Mouse (Mus musculus): ENCODE results near the gene Olfr12. TPM values are rescaled to one million over a fixed set of nuclear protein-coding genes. Genes with fewer than 3 reads are reported as not detected.

Olfr12 gene
- polyA plus RNA-seq, 1 experiment from 2014 or later = not detected

GRCm38 (mm10) chr1:92654676-92655075, 37.1 kb downstream of the Olfr12 start:
- Histone ChIP-seq H3K4me2 (ENCODE audit: low read length) (no peak overlapping the region), H3K27me3 (replicated peaks; ENCODE audit: control insufficient read depth, insufficient read depth, low read length) (no peaks in the 10 kb centered on the region), H3K36me3 (ENCODE audit: control insufficient read depth, insufficient read depth, low read length) (no peaks in the 10 kb centered on the region), H3K9me3 (ENCODE audit: control insufficient read depth, low read length) (no peaks in the 10 kb centered on the region), H3K27ac (ENCODE audit: low read depth) (no peak overlapping the region), H3K4me3 (ENCODE audit: low read depth, low read length) (no peak overlapping the region), H3K9ac (ENCODE audit: low read length) (no peak overlapping the region), H3K4me1 (replicated peaks; ENCODE audit: control insufficient read depth, insufficient read depth, low read length) (no peaks in the 10 kb centered on the region)
- ATAC-seq (replicated peaks; ENCODE audit: low FRiP score, low TSS enrichment, low read depth) (no peak), DNase-seq (ENCODE audit: low spot score) (no peak)
- WGBS = 63% methylated on average over 2 of the region's 2 CpGs

- Histone ChIP-seq H3K9me3 (ENCODE audit: control insufficient read depth, low read length) (no peaks in the 10 kb centered on the region), H3K27ac (ENCODE audit: low read depth) (no peak overlapping the region), H3K4me2 (ENCODE audit: low read length) (no peak overlapping the region), H3K4me1 (replicated peaks; ENCODE audit: control insufficient read depth, insufficient read depth, low read length) (no peaks in the 10 kb centered on the region), H3K9ac (ENCODE audit: low read length) (no peak overlapping the region), H3K4me3 (ENCODE audit: low read depth, low read length) (no peak overlapping the region), H3K36me3 (ENCODE audit: control insufficient read depth, insufficient read depth, low read length) (no peaks in the 10 kb centered on the region), H3K27me3 (replicated peaks; ENCODE audit: control insufficient read depth, insufficient read depth, low read length) (no peaks in the 10 kb centered on the region)
- DNase-seq (ENCODE audit: low spot score) = no peak
- WGBS = 69% methylated on average over 11 of the region's 11 CpGs
- no peak for ATAC-seq (replicated peaks; ENCODE audit: low FRiP score, low TSS enrichment, low read depth)
Measured at GRCm38 (mm10) chr1:92657025-92657820, 39.6 kb downstream of the Olfr12 start.

GRCm38 (mm10) chr1:92659392-92659791, 41.8 kb downstream of the Olfr12 start:
- H3K4me3 ChIP-seq (ENCODE audit: low read depth, low read length) = no peak overlapping the region
- ATAC-seq (replicated peaks; ENCODE audit: low FRiP score, low TSS enrichment, low read depth) (no peak), DNase-seq (ENCODE audit: low spot score) (no peak)
- no peaks in the 10 kb centered on the region for H3K9me3 ChIP-seq (ENCODE audit: control insufficient read depth, low read length)
- H3K4me2 ChIP-seq (ENCODE audit: low read length) = no peak overlapping the region
- WGBS = 60% methylated on average over 5 of the region's 5 CpGs
- H3K27me3 ChIP-seq (replicated peaks; ENCODE audit: control insufficient read depth, insufficient read depth, low read length) = no peaks in the 10 kb centered on the region
- no peaks in the 10 kb centered on the region for H3K36me3 ChIP-seq (ENCODE audit: control insufficient read depth, insufficient read depth, low read length)
- no peaks in the 10 kb centered on the region for H3K4me1 ChIP-seq (replicated peaks; ENCODE audit: control insufficient read depth, insufficient read depth, low read length)
- no peak overlapping the region for H3K27ac ChIP-seq (ENCODE audit: low read depth)
- no peak overlapping the region for H3K9ac ChIP-seq (ENCODE audit: low read length)

- no peaks in the 10 kb centered on the region for H3K27me3 ChIP-seq (replicated peaks; ENCODE audit: control insufficient read depth, insufficient read depth, low read length)
- 72% methylated on average over 6 of the region's 6 CpGs for WGBS
- no peak overlapping the region for H3K9ac ChIP-seq (ENCODE audit: low read length)
- H3K27ac ChIP-seq (ENCODE audit: low read depth) = no peak overlapping the region
- no peak overlapping the region for H3K4me3 ChIP-seq (ENCODE audit: low read depth, low read length)
- no peaks in the 10 kb centered on the region for H3K36me3 ChIP-seq (ENCODE audit: control insufficient read depth, insufficient read depth, low read length)
- no peaks in the 10 kb centered on the region for H3K4me1 ChIP-seq (replicated peaks; ENCODE audit: control insufficient read depth, insufficient read depth, low read length)
- ATAC-seq (replicated peaks; ENCODE audit: low FRiP score, low TSS enrichment, low read depth) (no peak), DNase-seq (ENCODE audit: low spot score) (no peak)
- H3K9me3 ChIP-seq (ENCODE audit: control insufficient read depth, low read length) = no peaks in the 10 kb centered on the region
- H3K4me2 ChIP-seq (ENCODE audit: low read length) = no peak overlapping the region
Measured at GRCm38 (mm10) chr1:92667106-92667505, 49.5 kb downstream of the Olfr12 start.

- Histone ChIP-seq H3K4me3 (ENCODE audit: low read depth, low read length) (no peak overlapping the region), H3K9ac (ENCODE audit: low read length) (no peak overlapping the region), H3K4me1 (replicated peaks; ENCODE audit: control insufficient read depth, insufficient read depth, low read length) (no peaks in the 10 kb centered on the region), H3K27me3 (replicated peaks; ENCODE audit: control insufficient read depth, insufficient read depth, low read length) (no peaks in the 10 kb centered on the region), H3K9me3 (ENCODE audit: control insufficient read depth, low read length) (no peaks in the 10 kb centered on the region), H3K4me2 (ENCODE audit: low read length) (no peak overlapping the region), H3K27ac (ENCODE audit: low read depth) (no peak overlapping the region), H3K36me3 (ENCODE audit: control insufficient read depth, insufficient read depth, low read length) (no peaks in the 10 kb centered on the region)
- ATAC-seq (replicated peaks; ENCODE audit: low FRiP score, low TSS enrichment, low read depth) = no peak
- DNase-seq (ENCODE audit: low spot score) = no peak
- WGBS = 87% methylated on average over 3 of the region's 3 CpGs
Measured at GRCm38 (mm10) chr1:92669430-92669829, 51.8 kb downstream of the Olfr12 start.

GRCm38 (mm10) chr1:92671326-92671725, 53.7 kb downstream of the Olfr12 start:
- Histone ChIP-seq H3K9me3 (ENCODE audit: control insufficient read depth, low read length) (no peaks in the 10 kb centered on the region), H3K27me3 (replicated peaks; ENCODE audit: control insufficient read depth, insufficient read depth, low read length) (no peaks in the 10 kb centered on the region), H3K27ac (ENCODE audit: low read depth) (no peak overlapping the region), H3K9ac (ENCODE audit: low read length) (no peak overlapping the region), H3K4me1 (replicated peaks; ENCODE audit: control insufficient read depth, insufficient read depth, low read length) (no peaks in the 10 kb centered on the region), H3K36me3 (ENCODE audit: control insufficient read depth, insufficient read depth, low read length) (no peaks in the 10 kb centered on the region), H3K4me3 (ENCODE audit: low read depth, low read length) (no peak overlapping the region), H3K4me2 (ENCODE audit: low read length) (no peak overlapping the region)
- DNase-seq (ENCODE audit: low spot score) = no peak
- 81% methylated on average over 4 of the region's 4 CpGs for WGBS
- ATAC-seq (replicated peaks; ENCODE audit: low FRiP score, low TSS enrichment, low read depth) = no peak

Other genes starting within 250 kb of the Olfr12 start
- 312 and 331 TPM in 2 replicates for gene Ndufa10, start 143.9 kb upstream of the Olfr12 start, polyA plus RNA-seq (2014; fragmentation: Nextera tagmentation; extraction: Ambion mirVana)
- gene Olfr1416, start 132.7 kb upstream of the Olfr12 start, polyA plus RNA-seq (2014; fragmentation: Nextera tagmentation; extraction: Ambion mirVana) = not detected in 2 replicates
- not detected in 2 replicates for gene Olfr1415, start 121.7 kb upstream of the Olfr12 start, polyA plus RNA-seq (2014; fragmentation: Nextera tagmentation; extraction: Ambion mirVana)
- gene Olfr1414, start 99.1 kb upstream of the Olfr12 start, polyA plus RNA-seq (2014; fragmentation: Nextera tagmentation; extraction: Ambion mirVana) = not detected in 2 replicates
- not detected in 2 replicates for gene Olfr1413, start 46.5 kb upstream of the Olfr12 start, polyA plus RNA-seq (2014; fragmentation: Nextera tagmentation; extraction: Ambion mirVana)
- not detected in 2 replicates for gene Olfr1412, start 32.0 kb upstream of the Olfr12 start, polyA plus RNA-seq (2014; fragmentation: Nextera tagmentation; extraction: Ambion mirVana)
- gene Olfr1411, start 23.4 kb upstream of the Olfr12 start, polyA plus RNA-seq (2014; fragmentation: Nextera tagmentation; extraction: Ambion mirVana) = not detected in 2 replicates
- not detected in 2 replicates for gene Olfr1410, start 12.0 kb upstream of the Olfr12 start, polyA plus RNA-seq (2014; fragmentation: Nextera tagmentation; extraction: Ambion mirVana)
- gene Cops9, start 24.2 kb downstream of the Olfr12 start, polyA plus RNA-seq (2014; fragmentation: Nextera tagmentation; extraction: Ambion mirVana) = 424 and 467 TPM in 2 replicates
- 0.09 TPM in 1 of 2 replicates, not detected in the other for gene Otos, start 31.1 kb downstream of the Olfr12 start, polyA plus RNA-seq (2014; fragmentation: Nextera tagmentation; extraction: Ambion mirVana)
- gene Gpc1, start 213.9 kb downstream of the Olfr12 start, polyA plus RNA-seq (2014; fragmentation: Nextera tagmentation; extraction: Ambion mirVana) = 46.3 and 47.9 TPM in 2 replicates